Mouse (Mus musculus) erythroid progenitor cell, adult 5-6 weeks (primary cell): Measurements from ENCODE around the gene Fermt3. TPM values are rescaled to one million over a fixed set of nuclear protein-coding genes. Genes with fewer than 3 reads are reported as not detected.

Source experiments
- ATAC-seq: replicated peaks from 2 replicates; pipeline ENCODE4 v1.8.0; 2016; ENCODE audit warnings: moderate number of reproducible peaks, mild to moderate bottlenecking, moderate TSS enrichment, inconsistent platforms; ENCODE audit not compliant: poor library complexity, low FRiP score, severe bottlenecking
- total RNA-seq, 2 experiments: library from RNA; stranded (forward) in 1 of 2; stranded (reverse) in 1 of 2; fragments of 150-400 nt in 1 of 2; fragments of 186-747, 209-891 nt in 1 of 2; gene quantifications; 2 replicates each; pipeline versions ENCODE4 v1.2.3 to v1.2.4; 2015 to 2017; ENCODE audit warnings: low replicate concordance in 2 of 2

Fermt3 gene
- total RNA-seq, 2 experiments from 2014 or later: 38.6 to 63.9 TPM

GRCm38 (mm10) chr19:6949951-6950350 is 69.3 kb downstream of the Fermt3 start:
- no peak for ATAC-seq

- ATAC-seq: no peak
These were observed 69.7 kb downstream of the Fermt3 start for GRCm38 (mm10) chr19:6949532-6949931.

Other genes starting within 250 kb of the Fermt3 start
- gene Rps6ka4, start 178.8 kb downstream of the Fermt3 start, total RNA-seq (2015; ENCODE audit: low replicate concordance): 0.72 TPM in 1 of 2 replicates, not detected in the other
- gene Rps6ka4, start 178.8 kb downstream of the Fermt3 start, total RNA-seq (2017; ENCODE audit: low replicate concordance): 1.2 and 1.5 TPM in 2 replicates
- gene Ccdc88b, start 161.3 kb downstream of the Fermt3 start, total RNA-seq (2015; ENCODE audit: low replicate concordance): 4.2 and 9.4 TPM in 2 replicates
- 6.4 and 12.1 TPM in 2 replicates for gene Ccdc88b, start 161.3 kb downstream of the Fermt3 start, total RNA-seq (2017; ENCODE audit: low replicate concordance)
- gene Trmt112, start 109.8 kb downstream of the Fermt3 start, total RNA-seq (2015; ENCODE audit: low replicate concordance): 30.6 and 44.0 TPM in 2 replicates
- 20.2 and 33.6 TPM in 2 replicates for gene Trmt112, start 109.8 kb downstream of the Fermt3 start, total RNA-seq (2017; ENCODE audit: low replicate concordance)
- 130 and 145 TPM in 2 replicates for gene Prdx5, start 109.4 kb downstream of the Fermt3 start, total RNA-seq (2015; ENCODE audit: low replicate concordance)
- gene Prdx5, start 109.4 kb downstream of the Fermt3 start, total RNA-seq (2017; ENCODE audit: low replicate concordance): 101 and 126 TPM in 2 replicates
- gene Esrra, start 97.7 kb downstream of the Fermt3 start, total RNA-seq (2015; ENCODE audit: low replicate concordance): 2.9 and 3.4 TPM in 2 replicates
- 0.61 and 2.7 TPM in 2 replicates for gene Esrra, start 97.7 kb downstream of the Fermt3 start, total RNA-seq (2017; ENCODE audit: low replicate concordance)
- gene Catsperz, start 94.1 kb downstream of the Fermt3 start, total RNA-seq (2015; ENCODE audit: low replicate concordance): not detected in 2 replicates
- not detected in 2 replicates for gene Catsperz, start 94.1 kb downstream of the Fermt3 start, total RNA-seq (2017; ENCODE audit: low replicate concordance)
- not detected in 2 replicates for gene Kcnk4, start 85.0 kb downstream of the Fermt3 start, total RNA-seq (2015; ENCODE audit: low replicate concordance)
- not detected in 2 replicates for gene Kcnk4, start 85.0 kb downstream of the Fermt3 start, total RNA-seq (2017; ENCODE audit: low replicate concordance)
- 2.9 and 5.0 TPM in 2 replicates for gene Bad, start 77.6 kb downstream of the Fermt3 start, total RNA-seq (2015; ENCODE audit: low replicate concordance)
- 6.3 and 10.9 TPM in 2 replicates for gene Bad, start 77.6 kb downstream of the Fermt3 start, total RNA-seq (2017; ENCODE audit: low replicate concordance)
- 2.9 TPM in 2 replicates for gene Gpr137, start 77.0 kb downstream of the Fermt3 start, total RNA-seq (2015; ENCODE audit: low replicate concordance)
- 2.8 TPM in 1 of 2 replicates, not detected in the other for gene Gpr137, start 77.0 kb downstream of the Fermt3 start, total RNA-seq (2017; ENCODE audit: low replicate concordance)
- gene Ppp1r14b, start 44.5 kb downstream of the Fermt3 start, total RNA-seq (2015; ENCODE audit: low replicate concordance): 31.0 and 59.1 TPM in 2 replicates
- gene Ppp1r14b, start 44.5 kb downstream of the Fermt3 start, total RNA-seq (2017; ENCODE audit: low replicate concordance): 0.91 and 10.4 TPM in 2 replicates
- 1.4 and 1.7 TPM in 2 replicates for gene Plcb3, start 43.0 kb downstream of the Fermt3 start, total RNA-seq (2015; ENCODE audit: low replicate concordance)
- gene Plcb3, start 43.0 kb downstream of the Fermt3 start, total RNA-seq (2017; ENCODE audit: low replicate concordance): 0.68 and 1.8 TPM in 2 replicates
- gene Fkbp2, start 39.0 kb downstream of the Fermt3 start, total RNA-seq (2015; ENCODE audit: low replicate concordance): 38.1 and 93.3 TPM in 2 replicates
- 31.0 and 34.9 TPM in 2 replicates for gene Fkbp2, start 39.0 kb downstream of the Fermt3 start, total RNA-seq (2017; ENCODE audit: low replicate concordance)
- gene Vegfb, start 31.8 kb downstream of the Fermt3 start, total RNA-seq (2015; ENCODE audit: low replicate concordance): 13.7 and 22.2 TPM in 2 replicates
- gene Vegfb, start 31.8 kb downstream of the Fermt3 start, total RNA-seq (2017; ENCODE audit: low replicate concordance): 0.98 and 4.1 TPM in 2 replicates
- 11.5 TPM in 1 of 2 replicates, not detected in the other for gene Dnajc4, start 26.9 kb downstream of the Fermt3 start, total RNA-seq (2015; ENCODE audit: low replicate concordance)
- 2.2 and 2.6 TPM in 2 replicates for gene Dnajc4, start 26.9 kb downstream of the Fermt3 start, total RNA-seq (2017; ENCODE audit: low replicate concordance)
- gene Nudt22, start 23.4 kb downstream of the Fermt3 start, total RNA-seq (2015; ENCODE audit: low replicate concordance): 4.2 and 10.1 TPM in 2 replicates
- gene Nudt22, start 23.4 kb downstream of the Fermt3 start, total RNA-seq (2017; ENCODE audit: low replicate concordance): 0.26 and 3.9 TPM in 2 replicates
- gene Trpt1, start 23.3 kb downstream of the Fermt3 start, total RNA-seq (2015; ENCODE audit: low replicate concordance): not detected in 2 replicates
- gene Trpt1, start 23.3 kb downstream of the Fermt3 start, total RNA-seq (2017; ENCODE audit: low replicate concordance): not detected in 2 replicates
- gene Stip1, start 20.5 kb upstream of the Fermt3 start, total RNA-seq (2015; ENCODE audit: low replicate concordance): 59.5 and 78.6 TPM in 2 replicates
- gene Stip1, start 20.5 kb upstream of the Fermt3 start, total RNA-seq (2017; ENCODE audit: low replicate concordance): 48.1 and 60.8 TPM in 2 replicates
- not detected in 2 replicates for gene Macrod1, start 37.3 kb upstream of the Fermt3 start, total RNA-seq (2015; ENCODE audit: low replicate concordance)
- 0.53 and 1.2 TPM in 2 replicates for gene Macrod1, start 37.3 kb upstream of the Fermt3 start, total RNA-seq (2017; ENCODE audit: low replicate concordance)
- not detected in 2 replicates for gene Flrt1, start 86.3 kb upstream of the Fermt3 start, total RNA-seq (2015; ENCODE audit: low replicate concordance)
- gene Flrt1, start 86.3 kb upstream of the Fermt3 start, total RNA-seq (2017; ENCODE audit: low replicate concordance): not detected in 2 replicates
- gene Otub1, start 186.8 kb upstream of the Fermt3 start, total RNA-seq (2015; ENCODE audit: low replicate concordance): 17.3 and 25.6 TPM in 2 replicates
- 8.2 and 10.0 TPM in 2 replicates for gene Otub1, start 186.8 kb upstream of the Fermt3 start, total RNA-seq (2017; ENCODE audit: low replicate concordance)
- gene Cox8a, start 198.1 kb upstream of the Fermt3 start, total RNA-seq (2015; ENCODE audit: low replicate concordance): 226 and 267 TPM in 2 replicates
- 106 and 241 TPM in 2 replicates for gene Cox8a, start 198.1 kb upstream of the Fermt3 start, total RNA-seq (2017; ENCODE audit: low replicate concordance)
- 35.6 and 47.2 TPM in 2 replicates for gene Naa40, start 221.7 kb upstream of the Fermt3 start, total RNA-seq (2015; ENCODE audit: low replicate concordance)
- 44.8 and 57.3 TPM in 2 replicates for gene Naa40, start 221.7 kb upstream of the Fermt3 start, total RNA-seq (2017; ENCODE audit: low replicate concordance)
- 2.2 TPM in 1 of 2 replicates, not detected in the other for gene Rcor2, start 247.9 kb upstream of the Fermt3 start, total RNA-seq (2015; ENCODE audit: low replicate concordance)
- gene Rcor2, start 247.9 kb upstream of the Fermt3 start, total RNA-seq (2017; ENCODE audit: low replicate concordance): 0.53 TPM in 1 of 2 replicates, not detected in the other